Mouse (Mus musculus) left cerebral cortex, adult 2 months (tissue): ENCODE measurements around the gene Gm5108. TPM values are rescaled to one million over a fixed set of nuclear protein-coding genes. Genes with fewer than 3 reads are reported as not detected.

Experiments used
- DNase-seq, 2 experiments: peaks; one replicate each; pipeline ENCODE4 v3.0.0; 2021 to 2022; ENCODE audit warnings: low spot score in 2 of 2, mixed read lengths in 1 of 2; ENCODE audit errors: extremely low spot score in 1 of 2
- H3K27ac ChIP-seq: fragments of 200-600 bp; 2 replicates; pipeline ENCODE4 v1.8.1; 2022
- H3K4me3 ChIP-seq: fragments of 200-600 bp; 2 replicates; pipeline ENCODE4 v1.8.1; 2022
- CTCF ChIP-seq: fragments of 200-600 bp; IDR thresholded peaks from 2 replicates; pipeline ENCODE4 v1.8.1; 2022; ENCODE audit warnings: antibody characterized with exemption, mild to moderate bottlenecking, moderate library complexity
- intact Hi-C: fragments of 180-260 bp; cut with DNase I; formaldehyde crosslinking; loops from one replicate; pipeline ENCODE4 v1.15.1; 2025
- long read RNA-seq, 2 experiments: library from polyadenylated mRNA; stranded (forward); transcript quantifications; one replicate each; pipeline ENCODE4 v2.0.0; 2021; ENCODE audit warnings: borderline mapping rate in 2 of 2
- total RNA-seq, 2 experiments: library from RNA; stranded (reverse); gene quantifications; 2 replicates each; pipeline ENCODE4 v1.2.3; 2021

Gene Gm5108
- total RNA-seq = not detected
- long read RNA-seq, experiment 1 = 0 reads
- long read RNA-seq, experiment 2 = 0 reads

DNA sequence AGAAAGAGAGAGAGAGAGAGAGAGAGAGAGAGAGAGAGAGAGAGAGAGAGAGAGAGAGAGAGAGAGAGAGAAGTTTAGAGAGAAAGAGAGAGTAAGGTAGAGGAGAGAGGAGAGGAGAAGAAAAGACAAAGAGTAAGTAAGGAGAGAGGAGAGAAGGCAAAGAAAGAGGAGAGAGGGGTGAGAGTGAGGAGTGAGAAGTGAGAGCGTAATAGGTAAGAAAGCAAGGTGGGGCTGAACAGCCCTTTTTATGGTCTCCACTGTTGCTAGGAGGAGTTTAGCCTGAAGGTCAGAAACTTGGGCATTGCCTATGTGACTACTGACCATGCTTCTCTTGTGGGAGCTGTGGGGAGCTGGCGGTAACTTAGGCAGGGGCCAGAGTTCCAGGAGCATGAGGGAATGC is at the start of gene Gm5108:
Gene Gm5108 (plus strand): TSS at position 301 of the 400 bp plus-strand sequence.
- no peak for TF ChIP-seq CTCF
- DNase-seq = no peak
- intact Hi-C loops = no loop called here

GRCm38 (mm10) chr5:67898921-67899320 is 42.5 kb upstream of the Gm5108 start:
- no peak for DNase-seq
- TF ChIP-seq CTCF = no peak
- no peak overlapping the region for H3K4me3 ChIP-seq
- intact Hi-C loops = no loop called here
- H3K27ac ChIP-seq = no peak overlapping the region

More for the DNA sequence above, at the start of gene Gm5108:
- H3K4me3 ChIP-seq = no peak within 1 kb of the TSS
- H3K27ac ChIP-seq = no peak within 1 kb of the TSS

- H3K4me3 ChIP-seq = no peak overlapping the region
- intact Hi-C loops = no loop called here
- DNase-seq = no peak
- H3K27ac ChIP-seq = no peak overlapping the region
- no peak for TF ChIP-seq CTCF
Measured at GRCm38 (mm10) chr5:67904555-67904954, 36.9 kb upstream of the Gm5108 start.

- intact Hi-C loops = loop anchor here (5.0 kb wide), 1 partner anchor 38 kb away; no protein-coding TSS in a partner anchor
- H3K4me3 ChIP-seq = no peak overlapping the region
- DNase-seq = no peak
- no peak overlapping the region for H3K27ac ChIP-seq
- no peak for TF ChIP-seq CTCF
Measured at GRCm38 (mm10) chr5:67930584-67930983, 10.9 kb upstream of the Gm5108 start.

DNA sequence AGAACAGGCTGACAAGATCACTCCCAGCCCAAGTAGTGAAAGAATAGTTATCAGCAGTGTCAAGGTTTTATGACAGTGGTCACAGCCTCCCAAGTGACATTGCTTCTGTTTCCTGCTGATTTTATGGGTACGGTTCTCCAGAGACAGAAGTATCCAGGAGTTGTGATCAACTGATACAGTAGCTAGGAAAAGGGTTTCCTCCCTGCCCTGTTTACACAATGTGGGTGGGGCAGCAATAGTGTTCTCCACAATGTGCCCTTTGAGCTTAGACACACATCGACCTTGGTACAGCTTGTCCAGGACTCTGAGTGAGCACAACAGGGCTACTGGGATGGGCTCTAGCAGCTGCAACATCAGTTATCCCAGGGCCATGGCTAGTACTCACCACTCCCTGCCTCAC is 9.8 kb upstream of the Gm5108 start:
- Histone ChIP-seq H3K4me3 (no peak overlapping the region), H3K27ac (no peak overlapping the region)
- intact Hi-C loops = loop anchor here (5.0 kb wide), 1 partner anchor 39 kb away; no protein-coding TSS in a partner anchor
- TF ChIP-seq CTCF = no peak
- no peak for DNase-seq

DNA sequence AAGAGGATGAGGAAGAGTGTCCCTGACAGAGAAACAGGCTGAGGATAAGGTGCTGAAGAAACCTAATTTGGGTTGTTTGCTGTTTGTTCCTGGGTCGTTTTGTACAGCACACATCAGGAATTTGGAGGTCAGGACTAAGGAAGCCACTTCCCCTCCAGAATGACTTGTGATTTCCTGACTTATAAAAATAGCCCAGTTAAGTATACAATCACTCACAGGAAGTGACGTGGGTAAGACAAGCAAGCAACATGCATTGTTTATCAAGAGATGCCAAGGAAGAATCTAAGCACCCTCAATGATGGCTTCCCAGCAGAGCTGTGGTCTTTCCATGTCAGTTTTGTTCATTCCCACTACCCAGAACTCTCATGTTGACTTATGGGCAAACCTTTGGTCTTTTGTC is 1.7 kb downstream of the Gm5108 start:
- no peak overlapping the region for H3K27ac ChIP-seq
- TF ChIP-seq CTCF = no peak
- no peak for DNase-seq
- no peak overlapping the region for H3K4me3 ChIP-seq
- intact Hi-C loops = no loop called here

DNA sequence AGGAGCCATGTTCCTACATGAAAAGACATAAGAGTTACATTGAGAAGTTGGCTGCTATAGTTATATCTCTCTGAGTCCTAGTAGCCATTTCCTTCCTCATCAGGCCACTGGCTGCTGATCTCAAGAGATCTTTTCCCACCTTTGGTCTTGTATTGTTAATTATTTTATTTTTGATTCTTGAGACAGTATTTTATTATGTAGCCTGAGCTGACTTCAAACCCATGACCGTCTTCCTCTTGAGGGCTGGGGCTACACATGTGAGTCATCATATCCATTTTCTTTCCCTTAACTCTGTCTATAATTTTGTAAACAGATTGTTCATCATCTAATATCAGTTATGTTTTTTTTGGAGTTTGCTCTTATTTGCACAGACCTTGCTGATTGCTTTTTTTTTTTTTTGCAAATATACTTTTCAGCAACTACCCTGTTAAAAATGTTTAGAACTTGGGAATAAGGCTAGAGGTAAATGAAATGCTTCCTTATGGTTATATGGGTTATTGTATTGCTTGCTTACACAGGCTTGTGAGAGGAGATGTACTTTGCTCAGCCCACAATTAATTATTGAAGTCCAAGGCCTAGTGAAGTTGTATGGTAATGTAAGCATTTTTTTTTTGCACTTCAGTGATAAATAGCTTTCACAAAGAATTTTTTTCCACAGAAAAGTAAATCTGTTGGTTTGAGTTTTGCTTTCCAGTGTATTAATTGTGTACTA is 2.8 kb downstream of the Gm5108 start:
- no peak for TF ChIP-seq CTCF
- no peak for DNase-seq
- Histone ChIP-seq H3K27ac (no peak overlapping the region), H3K4me3 (no peak overlapping the region)
- intact Hi-C loops = no loop called here

GRCm38 (mm10) chr5:67946321-67946720 is 4.9 kb downstream of the Gm5108 start, which contains the start of gene Gm21905:
Gene Gm21905, minus strand, starts transcription at chr5:67946421.
- DNase-seq = no peak
- intact Hi-C loops = loop anchor here (5.0 kb wide), 1 partner anchor 99 kb away; the partner anchor contains the start of gene Atp8a1
- no peak within 1 kb of the TSS for H3K4me3 ChIP-seq
- no peak within 1 kb of the TSS for H3K27ac ChIP-seq
- no peak for TF ChIP-seq CTCF

DNA sequence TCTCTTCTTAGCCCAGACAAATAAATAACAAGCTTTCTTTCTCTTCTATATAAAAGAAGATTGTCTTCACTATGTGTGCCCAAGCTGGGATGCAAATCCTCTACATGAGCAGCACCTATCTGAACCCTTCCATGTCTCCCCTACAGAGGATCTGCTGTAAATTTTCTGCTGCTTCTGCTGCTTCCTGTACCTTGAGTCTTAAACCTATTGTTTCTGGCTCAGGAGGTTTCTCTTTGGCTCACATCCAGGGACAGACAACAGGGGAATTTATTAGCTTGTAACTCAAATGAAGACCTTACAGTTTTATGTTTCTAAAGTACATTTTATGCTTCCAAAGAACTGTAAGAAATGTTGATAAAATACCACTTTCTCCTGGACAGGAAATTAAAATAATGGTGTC is 5.5 kb downstream of the Gm5108 start:
- Histone ChIP-seq H3K4me3 (no peak overlapping the region), H3K27ac (no peak overlapping the region)
- DNase-seq = no peak
- intact Hi-C loops = loop anchor here (5.0 kb wide), 1 partner anchor 100 kb away; the partner anchor contains the start of gene Atp8a1
- TF ChIP-seq CTCF = no peak

- no peak for DNase-seq
- H3K27ac ChIP-seq = no peak overlapping the region
- TF ChIP-seq CTCF = no peak
- H3K4me3 ChIP-seq = no peak overlapping the region
- intact Hi-C loops = loop anchor here (5.0 kb wide), 1 partner anchor 101 kb away; the partner anchor contains the start of gene Atp8a1
Measured at GRCm38 (mm10) chr5:67948074-67948473, 6.6 kb downstream of the Gm5108 start.

DNA sequence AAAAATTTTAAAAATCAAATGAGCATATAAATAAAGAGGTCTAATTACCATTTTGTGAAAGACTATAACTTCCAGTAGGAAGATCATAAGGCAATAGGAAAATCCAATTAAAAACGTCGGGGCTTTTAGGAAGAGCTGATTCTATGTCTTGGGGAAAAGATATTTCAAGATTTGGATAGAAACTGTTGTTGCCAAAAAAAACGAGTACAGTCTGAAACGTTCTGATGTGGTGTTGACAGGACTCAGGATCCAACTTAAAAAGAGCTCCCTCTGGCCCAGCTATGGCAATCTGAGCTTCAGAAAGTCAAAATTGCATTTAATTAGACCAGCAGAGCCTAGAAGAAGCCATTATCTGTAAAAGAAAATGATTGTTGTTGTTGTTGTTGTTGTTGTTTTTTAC is 12.6 kb downstream of the Gm5108 start:
- DNase-seq = no peak
- intact Hi-C loops = no loop called here
- no peak overlapping the region for H3K27ac ChIP-seq
- H3K4me3 ChIP-seq = no peak overlapping the region
- no peak for TF ChIP-seq CTCF

DNA sequence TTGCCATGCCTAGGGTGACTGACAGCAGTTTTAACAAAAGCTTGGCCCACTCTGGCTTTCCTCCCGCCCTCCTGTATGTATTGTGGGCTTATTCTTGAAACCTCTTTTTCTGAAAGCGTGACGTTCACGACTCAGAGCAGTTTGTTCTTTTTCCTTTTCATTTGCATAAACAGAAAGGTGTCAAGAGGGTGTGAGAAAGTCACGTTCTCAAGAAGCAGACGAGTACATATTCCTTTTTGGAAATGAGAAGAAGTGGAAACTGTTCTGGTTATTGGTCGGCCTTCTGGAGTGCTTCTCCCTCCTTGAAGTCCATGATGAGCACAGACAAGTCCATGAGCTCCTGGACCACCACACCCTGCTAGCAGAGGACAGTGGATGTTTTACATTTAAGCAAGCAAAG is 14.0 kb downstream of the Gm5108 start:
- Histone ChIP-seq H3K27ac (no peak overlapping the region), H3K4me3 (no peak overlapping the region)
- intact Hi-C loops = no loop called here
- DNase-seq = no peak
- TF ChIP-seq CTCF = no peak
